ENCODE assay signal across 16 mouse cellular contexts in the genomic region with DNA sequence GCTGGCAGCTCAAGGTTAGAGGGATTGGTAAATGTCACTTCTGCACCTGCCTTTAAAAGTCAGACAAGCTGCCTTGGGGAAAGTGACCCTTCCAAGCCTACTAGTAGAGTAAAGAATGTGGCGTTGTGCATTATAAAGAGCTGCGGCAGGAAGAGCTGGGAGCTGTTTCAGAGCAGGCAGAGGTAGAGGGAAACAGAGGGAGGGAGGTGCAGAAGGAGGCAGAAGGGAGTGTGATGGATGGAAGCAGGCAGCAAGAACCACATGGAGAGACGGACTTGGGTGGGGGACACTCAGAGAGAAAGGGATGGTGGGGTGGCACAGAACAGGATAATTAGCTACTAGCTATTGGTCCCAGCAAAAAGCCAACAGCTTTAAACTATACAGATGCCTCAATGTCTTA.
"Had no signal": no experiment of that assay in that cellular context is flagged by ENCODE, and none has a peak within 500 bp of the region (broad histone marks: within the 10 kb centered on the region; RNA-seq: fewer than 3 reads in every experiment).

No protein-coding gene starts in this region.

- H3K9ac ChIP-seq: neural tube, embryonic 13.5 days; neural tube, embryonic 15.5 days; stomach, embryonic 15.5 days had no signal

- H3K4me2 ChIP-seq: neural tube, embryonic 13.5 days; neural tube, embryonic 15.5 days; stomach, embryonic 15.5 days had no signal

- H3K9me3 ChIP-seq: neural tube, embryonic 13.5 days; neural tube, embryonic 15.5 days; stomach, embryonic 15.5 days had no signal

- H3K4me1 ChIP-seq: neural tube, embryonic 13.5 days; neural tube, embryonic 15.5 days; stomach, embryonic 15.5 days had no signal

- H3K27me3 ChIP-seq: neural tube, embryonic 13.5 days; neural tube, embryonic 15.5 days; stomach, embryonic 15.5 days had no signal

- H3K36me3 ChIP-seq: neural tube, embryonic 13.5 days; neural tube, embryonic 15.5 days; stomach, embryonic 15.5 days had no signal

- H3K4me3 ChIP-seq: neural tube, embryonic 13.5 days; neural tube, embryonic 15.5 days; stomach, embryonic 15.5 days had no signal

- H3K27ac ChIP-seq: neural tube, embryonic 13.5 days; neural tube, embryonic 15.5 days; stomach, embryonic 15.5 days; stomach, postnatal 0 days had no signal

- DNase-seq: retina, postnatal 1 day; right cerebral cortex, adult 18-20 months; right cerebral cortex, postnatal 14 days; right cerebral cortex, postnatal 25 days; right cerebral cortex, postnatal 4 days; spleen, adult 18-20 months; thymus, adult 18-20 months; thymus, adult 2 months; thymus, postnatal 14 days; thymus, postnatal 25 days; thymus, postnatal 36 days; thymus, postnatal 4 days had no signal
